Mouse (Mus musculus) retina, postnatal 1 day (tissue): ENCODE data around the gene Olfr1186.
"Not testable (repeated sequence)": the region's sequence is repeated elsewhere in the genome, so short reads cannot be mapped to it uniquely, and the experiment has no call there.

Experiments used
- DNase-seq: peaks from one replicate; pipeline ENCODE4 v3.0.0-alpha.2; 2012

Gene Olfr1186

DNA sequence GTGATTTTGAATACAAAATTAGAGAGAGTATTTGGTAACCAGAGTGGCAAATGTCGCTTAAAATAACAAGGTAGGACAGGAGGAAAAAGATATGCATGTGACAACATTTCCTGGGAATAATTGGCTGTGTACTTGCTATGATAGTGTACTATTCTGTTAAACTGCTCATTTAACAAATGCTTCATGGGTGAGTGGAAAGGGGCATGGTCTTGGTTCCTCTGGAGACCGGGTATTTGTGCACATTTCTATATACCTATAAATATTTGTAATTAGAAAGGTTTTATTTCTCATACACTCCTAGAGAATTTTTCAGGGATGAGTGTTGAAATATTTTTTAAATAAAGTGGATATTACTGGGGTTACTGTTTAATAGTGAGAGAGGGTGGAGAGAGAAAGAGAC, at the start of gene Olfr1186:
Olfr1186 (plus strand) TSS at position 301 of the 400 bp plus-strand sequence.
- DNase-seq = no peak

DNA sequence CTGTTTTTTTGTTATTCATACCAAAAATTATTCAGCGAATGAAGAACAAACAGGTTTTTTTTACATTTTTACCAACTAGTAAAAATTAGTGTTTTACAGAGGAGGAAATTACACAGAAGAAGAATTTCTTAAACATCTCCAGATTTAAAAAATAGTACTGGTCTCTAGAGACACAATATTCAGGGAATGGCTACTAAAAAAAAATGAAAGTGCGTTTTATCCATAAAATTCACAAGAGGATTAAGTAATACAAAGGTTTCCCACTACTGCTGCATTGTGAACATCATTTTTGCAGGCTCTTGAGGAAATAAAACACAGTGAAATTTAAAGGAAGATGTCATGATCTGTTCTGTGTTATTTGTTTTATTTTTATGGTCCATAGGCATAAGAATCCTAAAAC, 35.1 kb upstream of the Olfr1186 start, which contains the start of gene Olfr1184:
Olfr1184 (plus strand) TSS at position 301 of the 400 bp plus-strand sequence.
- no peak for DNase-seq

DNA sequence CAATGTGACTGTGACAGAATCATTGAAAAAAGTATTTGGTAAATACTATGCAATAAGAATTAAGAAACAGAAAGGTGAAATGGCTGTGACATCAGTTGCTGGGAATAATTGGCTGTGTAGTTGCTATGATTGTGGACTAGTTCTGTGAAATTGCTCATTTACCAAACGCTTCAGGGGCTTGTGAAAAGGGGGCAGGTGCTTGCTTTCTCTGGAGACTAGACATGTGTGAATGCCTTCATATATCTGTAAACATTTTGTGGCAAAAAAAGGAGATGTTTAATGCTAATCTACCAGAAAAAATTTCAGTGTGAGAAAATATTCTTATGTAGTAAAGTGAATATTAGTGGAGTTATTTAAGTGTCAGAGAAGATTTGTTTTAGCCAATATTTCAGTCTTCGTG, 25.3 kb upstream of the Olfr1186 start, which contains the start of gene Olfr1185-ps1:
Olfr1185-ps1 (plus strand) TSS at position 301 of the 400 bp plus-strand sequence.
- no peak for DNase-seq

DNA sequence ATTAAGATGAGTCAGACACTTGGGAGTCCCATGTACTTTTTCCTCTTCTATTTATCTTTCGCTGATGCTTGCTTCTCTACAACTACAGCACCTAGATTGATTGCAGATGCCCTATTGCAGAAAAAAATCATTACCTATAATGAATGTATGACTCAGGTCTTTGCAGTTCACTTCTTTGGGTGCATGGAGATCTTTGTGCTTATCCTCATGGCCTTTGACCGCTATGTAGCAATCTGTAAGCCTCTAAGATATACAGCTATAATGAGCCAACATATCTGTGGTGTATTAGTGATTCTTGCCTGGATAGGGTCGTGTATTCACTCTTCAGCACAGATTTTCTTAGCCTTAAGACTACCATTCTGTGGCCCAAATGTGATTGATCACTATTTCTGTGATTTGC, 7.4 kb downstream of the Olfr1186 start:
- no peak for DNase-seq

DNA sequence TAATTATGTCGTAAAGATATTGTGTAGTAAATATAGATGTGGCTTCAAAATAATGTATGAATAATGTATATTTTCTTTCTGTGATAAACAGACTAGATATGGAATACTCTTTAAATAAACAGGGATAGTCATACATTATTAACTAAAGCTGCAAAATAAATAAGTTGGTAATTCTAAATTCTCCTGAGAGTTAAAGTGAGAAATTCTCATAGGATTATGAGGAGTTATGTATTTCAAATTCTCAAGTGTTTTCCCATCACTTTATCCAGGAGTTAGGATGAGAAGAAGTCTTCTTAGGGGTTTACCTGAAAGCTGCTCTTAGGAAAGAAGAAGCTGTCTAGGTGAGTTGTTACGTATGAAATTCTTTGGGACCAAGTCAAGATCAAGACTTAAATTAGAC, 38.3 kb downstream of the Olfr1186 start, which contains the start of gene Olfr1188:
Olfr1188 (plus strand) TSS at position 301 of the 400 bp plus-strand sequence.
- no peak for DNase-seq

DNA sequence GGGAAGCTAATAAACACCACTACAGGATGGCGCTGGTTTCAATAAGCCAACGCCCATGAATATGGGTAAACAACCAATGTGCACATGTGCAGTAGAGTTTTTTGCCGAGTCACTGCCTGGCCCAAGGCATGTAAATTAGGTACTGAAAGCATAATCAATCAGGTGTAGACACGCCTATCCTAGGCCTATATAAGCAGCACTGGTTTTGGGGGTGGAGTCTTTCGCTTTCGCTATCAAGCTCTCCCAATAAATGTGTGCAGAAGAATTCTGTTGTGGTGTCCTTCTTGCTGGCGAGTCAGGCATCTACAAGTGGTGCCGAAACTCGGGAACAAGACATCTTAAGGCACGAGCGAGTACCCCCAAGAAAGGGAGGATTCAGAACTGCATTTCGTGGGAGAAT, 54.3 kb downstream of the Olfr1186 start:
- DNase-seq = not testable (repeated sequence)
